Mouse (Mus musculus): ENCODE data around the gene Cux1. TPM values are rescaled to one million over a fixed set of nuclear protein-coding genes. Genes with fewer than 3 reads are reported as not detected.

Cux1 gene
- polyA plus RNA-seq, 1 experiment from 2014 or later, result 68.9 TPM

GRCm38 (mm10) chr5:136535976-136536725 is 31.1 kb downstream of the Cux1 start:
- peaks cover 95% of the 10 kb centered on the region for H3K4me1 ChIP-seq
- no peak for ATAC-seq (ENCODE audit: extremely low read depth, insufficient number of reproducible peaks, low FRiP score, low TSS enrichment)
- peak overlapping the region; percentile 47 for H3K9ac ChIP-seq
- no peaks in the 10 kb centered on the region for H3K9me3 ChIP-seq
- no peak overlapping the region for H3K27ac ChIP-seq (replicated peaks)
- no peak overlapping the region for H3K4me3 ChIP-seq
- WGBS, result 68% methylated on average over 5 of the region's 5 CpGs
- H3K27me3 ChIP-seq (replicated peaks), result no peaks in the 10 kb centered on the region
- H3K36me3 ChIP-seq, result no peaks in the 10 kb centered on the region
- no peak overlapping the region for H3K4me2 ChIP-seq

GRCm38 (mm10) chr5:136535204-136535603 is 32.1 kb downstream of the Cux1 start:
- H3K9ac ChIP-seq, result peak overlapping the region; percentile 38; the same call in 1 of the 2 replicates
- peak overlapping the region; percentile 2; the same call in 1 of the 2 replicates for H3K27ac ChIP-seq (replicated peaks)
- ATAC-seq (ENCODE audit: extremely low read depth, insufficient number of reproducible peaks, low FRiP score, low TSS enrichment), result no peak
- H3K9me3 ChIP-seq, result no peaks in the 10 kb centered on the region
- no peaks in the 10 kb centered on the region for H3K36me3 ChIP-seq
- WGBS, result 58% methylated on average over 1 of the region's 1 CpGs
- H3K27me3 ChIP-seq (replicated peaks), result no peaks in the 10 kb centered on the region
- peaks cover 94% of the 10 kb centered on the region for H3K4me1 ChIP-seq
- no peak overlapping the region for H3K4me3 ChIP-seq
- H3K4me2 ChIP-seq, result no peak overlapping the region

GRCm38 (mm10) chr5:136533371-136534276 is 33.7 kb downstream of the Cux1 start:
- Histone ChIP-seq H3K4me2 (no peak overlapping the region), H3K9me3 (no peaks in the 10 kb centered on the region), H3K27me3 (replicated peaks) (no peaks in the 10 kb centered on the region), H3K9ac (no peak overlapping the region), H3K4me1 (peaks cover 78% of the 10 kb centered on the region), H3K4me3 (no peak overlapping the region), H3K36me3 (no peaks in the 10 kb centered on the region), H3K27ac (replicated peaks) (no peak overlapping the region)
- 69% methylated on average over 11 of the region's 11 CpGs for WGBS
- no peak for ATAC-seq (ENCODE audit: extremely low read depth, insufficient number of reproducible peaks, low FRiP score, low TSS enrichment)

GRCm38 (mm10) chr5:136531674-136532365 is 35.5 kb downstream of the Cux1 start:
- Histone ChIP-seq H3K9ac (peak overlapping the region; percentile 12; the same call in 1 of the 2 replicates), H3K9me3 (no peaks in the 10 kb centered on the region), H3K36me3 (0 out of 2 replicates have a peak, but pooled peaks cover 2% of the 10 kb centered on the region), H3K4me1 (peaks cover 79% of the 10 kb centered on the region), H3K4me3 (no peak overlapping the region), H3K27ac (replicated peaks) (peak overlapping the region; percentile 73), H3K27me3 (replicated peaks) (no peaks in the 10 kb centered on the region), H3K4me2 (no peak overlapping the region)
- peak; percentile 30 for ATAC-seq (ENCODE audit: extremely low read depth, insufficient number of reproducible peaks, low FRiP score, low TSS enrichment)
- 43% methylated on average over 2 of the region's 2 CpGs for WGBS

GRCm38 (mm10) chr5:136530931-136531330 is 36.4 kb downstream of the Cux1 start:
- Histone ChIP-seq H3K27ac (replicated peaks) (peak overlapping the region; percentile 73), H3K36me3 (0 out of 2 replicates have a peak, but pooled peaks cover 5% of the 10 kb centered on the region), H3K9ac (no peak overlapping the region), H3K4me1 (peaks cover 79% of the 10 kb centered on the region), H3K4me3 (no peak overlapping the region), H3K27me3 (replicated peaks) (no peaks in the 10 kb centered on the region), H3K4me2 (no peak overlapping the region), H3K9me3 (no peaks in the 10 kb centered on the region)
- 79% methylated on average over 1 of the region's 1 CpGs for WGBS
- no peak for ATAC-seq (ENCODE audit: extremely low read depth, insufficient number of reproducible peaks, low FRiP score, low TSS enrichment)

- no peak for ATAC-seq (ENCODE audit: extremely low read depth, insufficient number of reproducible peaks, low FRiP score, low TSS enrichment)
- H3K9me3 ChIP-seq, result no peaks in the 10 kb centered on the region
- no peak overlapping the region for H3K4me2 ChIP-seq
- H3K27ac ChIP-seq (replicated peaks), result no peak overlapping the region
- no peaks in the 10 kb centered on the region for H3K27me3 ChIP-seq (replicated peaks)
- no peak overlapping the region for H3K4me3 ChIP-seq
- H3K36me3 ChIP-seq, result 0 out of 2 replicates have a peak, but pooled peaks cover 5% of the 10 kb centered on the region
- H3K4me1 ChIP-seq, result peaks cover 65% of the 10 kb centered on the region
- no peak overlapping the region for H3K9ac ChIP-seq
Observed at GRCm38 (mm10) chr5:136529165-136529564, 38.1 kb downstream of the Cux1 start.

- Histone ChIP-seq H3K36me3 (0 out of 2 replicates have a peak, but pooled peaks cover 5% of the 10 kb centered on the region), H3K27me3 (replicated peaks) (no peaks in the 10 kb centered on the region), H3K4me3 (no peak overlapping the region), H3K4me2 (no peak overlapping the region), H3K27ac (replicated peaks) (no peak overlapping the region), H3K9me3 (no peaks in the 10 kb centered on the region), H3K9ac (no peak overlapping the region), H3K4me1 (peaks cover 65% of the 10 kb centered on the region)
- 37% methylated on average over 1 of the region's 1 CpGs for WGBS
- ATAC-seq (ENCODE audit: extremely low read depth, insufficient number of reproducible peaks, low FRiP score, low TSS enrichment), result no peak
Observed at GRCm38 (mm10) chr5:136527871-136528270, 39.4 kb downstream of the Cux1 start.

GRCm38 (mm10) chr5:136526545-136526909 is 40.8 kb downstream of the Cux1 start:
- ATAC-seq (ENCODE audit: extremely low read depth, insufficient number of reproducible peaks, low FRiP score, low TSS enrichment), result no peak
- H3K27ac ChIP-seq (replicated peaks), result no peak overlapping the region
- no peak overlapping the region for H3K4me2 ChIP-seq
- no peak overlapping the region for H3K4me3 ChIP-seq
- no peak overlapping the region for H3K9ac ChIP-seq
- no peaks in the 10 kb centered on the region for H3K9me3 ChIP-seq
- 0 out of 2 replicates have a peak, but pooled peaks cover 5% of the 10 kb centered on the region for H3K36me3 ChIP-seq
- no peaks in the 10 kb centered on the region for H3K27me3 ChIP-seq (replicated peaks)
- WGBS, result 81% methylated on average over 5 of the region's 5 CpGs
- peaks cover 63% of the 10 kb centered on the region for H3K4me1 ChIP-seq

- Histone ChIP-seq H3K9me3 (no peaks in the 10 kb centered on the region), H3K36me3 (0 out of 2 replicates have a peak, but pooled peaks cover 5% of the 10 kb centered on the region), H3K9ac (no peak overlapping the region), H3K4me3 (no peak overlapping the region), H3K27ac (replicated peaks) (no peak overlapping the region), H3K4me2 (no peak overlapping the region), H3K4me1 (peaks cover 60% of the 10 kb centered on the region), H3K27me3 (replicated peaks) (no peaks in the 10 kb centered on the region)
- ATAC-seq (ENCODE audit: extremely low read depth, insufficient number of reproducible peaks, low FRiP score, low TSS enrichment), result no peak
- WGBS, result 66% methylated on average over 9 of the region's 9 CpGs
Observed at GRCm38 (mm10) chr5:136525896-136526544, 41.3 kb downstream of the Cux1 start.

GRCm38 (mm10) chr5:136522843-136523463 is 44.3 kb downstream of the Cux1 start:
- Histone ChIP-seq H3K4me1 (peaks cover 75% of the 10 kb centered on the region), H3K4me3 (no peak overlapping the region), H3K9ac (peak overlapping the region; percentile 17), H3K9me3 (no peaks in the 10 kb centered on the region), H3K36me3 (0 out of 2 replicates have a peak, but pooled peaks cover 5% of the 10 kb centered on the region), H3K27me3 (replicated peaks) (no peaks in the 10 kb centered on the region), H3K27ac (replicated peaks) (peak overlapping the region; percentile 75), H3K4me2 (peak overlapping the region; percentile 10; the same call in 1 of the 2 replicates)
- WGBS, result 21% methylated on average over 3 of the region's 3 CpGs
- no peak for ATAC-seq (ENCODE audit: extremely low read depth, insufficient number of reproducible peaks, low FRiP score, low TSS enrichment)
